Mouse (Mus musculus): ENCODE data around the gene Gm3625. TPM values are rescaled to one million over a fixed set of nuclear protein-coding genes. Genes with fewer than 3 reads are reported as not detected.

Gene Gm3625
- not detected in 3 replicates for total RNA-seq (2017)

DNA sequence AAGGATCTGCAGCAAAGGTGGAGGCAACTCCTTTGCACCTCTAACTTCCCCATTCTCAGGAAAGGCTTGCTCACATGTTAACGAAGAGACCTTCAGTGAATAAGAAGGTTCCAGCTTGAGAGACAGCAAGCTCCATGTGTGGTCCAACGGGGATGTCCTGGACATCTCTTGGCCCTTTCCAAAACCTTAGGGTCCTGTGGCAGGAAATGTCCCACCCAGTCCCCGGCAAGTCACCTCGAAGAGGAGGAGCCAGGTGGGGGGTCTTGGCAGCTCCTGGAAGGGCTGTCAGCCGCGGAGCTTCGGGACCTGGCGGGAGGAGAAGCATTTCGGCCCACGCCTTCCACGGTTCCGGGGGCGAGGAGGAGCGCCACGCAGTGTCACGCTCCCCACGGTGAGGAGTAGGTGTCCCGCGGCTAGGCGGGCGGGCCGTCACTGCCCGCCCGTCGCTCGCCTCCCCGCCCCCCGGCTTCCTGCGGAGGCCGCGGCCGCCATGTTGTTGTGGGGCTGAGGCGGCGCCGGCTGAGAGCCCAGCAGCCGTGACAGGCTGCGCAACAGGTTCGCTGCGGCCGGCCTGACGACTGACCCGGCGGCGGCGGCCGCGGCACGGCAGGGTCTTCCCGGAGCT, at the start of gene Gm3625, which contains the start of gene Itsn2:
Gm3625 (minus strand) TSS at position 387 of the 625 bp plus-strand sequence.
Itsn2 (plus strand) TSS at position 98 of the 625 bp plus-strand sequence.
- ATAC-seq (replicated peaks; ENCODE audit: insufficient number of reproducible peaks, low FRiP score, low TSS enrichment, poor library complexity, severe bottlenecking) = peak; percentile 55

DNA sequence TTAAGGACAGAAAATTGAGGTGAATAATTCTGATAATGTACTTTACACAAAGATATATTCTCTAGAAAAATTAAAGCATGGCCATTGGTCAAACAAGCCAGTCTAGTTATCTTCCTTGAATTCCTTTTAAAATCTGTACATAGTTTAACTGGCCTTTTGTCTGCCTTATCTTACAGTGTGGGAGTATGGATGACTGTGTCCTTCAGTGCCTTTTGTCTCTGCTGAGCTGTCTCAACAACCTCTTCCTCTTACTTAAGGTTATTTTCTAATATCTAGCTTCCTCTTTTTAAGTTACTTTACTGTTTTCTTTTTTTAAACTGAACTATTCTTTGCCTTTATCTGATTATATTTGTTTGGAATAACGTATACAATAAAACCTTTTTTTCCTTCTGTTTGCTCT, 48.0 kb upstream of the Gm3625 start:
- ATAC-seq (replicated peaks; ENCODE audit: insufficient number of reproducible peaks, low FRiP score, low TSS enrichment, poor library complexity, severe bottlenecking) = no peak

DNA sequence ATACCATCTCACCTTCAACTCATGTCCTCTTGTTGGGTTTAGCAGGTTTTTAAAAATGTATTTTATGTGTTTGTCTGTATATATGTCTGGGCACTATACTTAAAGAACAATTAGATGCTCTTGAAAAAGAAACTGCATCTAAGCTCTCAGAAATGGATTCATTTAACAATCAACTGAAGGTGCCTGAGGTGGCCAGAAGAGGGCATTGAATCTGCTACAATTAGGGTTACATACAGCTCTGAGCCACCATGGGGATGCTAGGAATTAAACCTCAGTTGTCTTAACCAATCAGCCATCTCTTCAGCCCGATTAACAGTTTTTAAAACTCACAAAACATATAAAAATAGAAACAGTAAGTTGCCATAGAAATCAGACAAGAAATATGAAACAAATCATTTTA, 45.7 kb upstream of the Gm3625 start:
- no peak for ATAC-seq (replicated peaks; ENCODE audit: insufficient number of reproducible peaks, low FRiP score, low TSS enrichment, poor library complexity, severe bottlenecking)

DNA sequence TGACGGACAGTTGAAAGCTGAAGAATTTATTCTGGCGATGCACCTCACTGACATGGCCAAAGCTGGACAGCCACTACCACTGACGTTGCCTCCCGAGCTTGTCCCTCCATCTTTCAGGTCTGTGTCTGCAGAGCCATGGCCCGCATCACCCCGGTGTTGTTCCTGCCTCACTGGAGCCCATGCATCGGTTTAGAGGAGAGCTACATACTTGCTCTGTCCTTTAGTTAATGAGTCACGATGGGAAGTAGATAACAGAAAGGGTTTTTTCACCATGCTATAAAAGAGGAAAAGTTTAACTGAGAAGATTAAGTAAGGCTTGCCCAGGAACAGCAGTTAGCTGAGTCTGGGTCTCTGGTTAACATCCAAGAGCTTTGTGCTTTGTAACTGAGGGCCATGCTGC, 40.2 kb upstream of the Gm3625 start:
- ATAC-seq (replicated peaks; ENCODE audit: insufficient number of reproducible peaks, low FRiP score, low TSS enrichment, poor library complexity, severe bottlenecking) = no peak

DNA sequence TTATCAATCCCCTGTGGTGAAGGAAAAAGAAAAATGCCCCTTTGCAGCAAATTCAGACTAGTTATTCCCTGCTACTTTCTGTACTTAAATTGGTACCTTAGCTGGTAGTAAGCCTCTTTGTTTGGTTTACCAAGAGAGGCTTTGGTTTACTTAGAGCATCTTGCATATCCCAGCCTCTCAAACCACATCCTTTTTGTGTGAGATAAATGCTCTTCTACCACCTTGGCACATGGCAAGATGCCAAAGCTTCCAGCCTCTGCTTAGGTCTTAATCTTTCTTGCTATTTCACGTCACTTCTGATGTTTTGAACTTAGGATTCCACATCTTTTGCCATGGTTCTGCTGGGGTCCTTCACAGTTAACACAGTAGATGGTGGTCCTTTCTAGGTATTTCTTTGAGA, 31.5 kb upstream of the Gm3625 start:
- ATAC-seq (replicated peaks; ENCODE audit: insufficient number of reproducible peaks, low FRiP score, low TSS enrichment, poor library complexity, severe bottlenecking) = no peak

DNA sequence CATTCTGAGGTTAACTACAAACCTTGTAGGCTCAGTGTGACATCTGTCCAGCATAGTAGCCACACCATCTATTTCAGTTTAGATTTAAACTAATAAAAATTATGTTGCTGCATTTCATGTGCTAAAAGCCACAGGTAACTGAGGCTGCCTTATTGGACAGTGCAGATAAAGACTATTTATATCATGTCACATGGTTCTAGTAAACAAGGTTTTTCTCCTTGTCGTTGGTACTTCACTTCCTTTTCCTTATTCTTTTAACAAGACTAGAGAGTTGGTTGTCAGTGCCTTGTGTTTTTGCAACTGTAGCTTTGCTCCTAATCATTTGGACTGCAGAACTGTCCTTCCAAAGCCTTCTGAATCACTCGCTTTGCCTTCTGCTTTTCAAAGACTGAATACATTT, 22.0 kb upstream of the Gm3625 start:
- ATAC-seq (replicated peaks; ENCODE audit: insufficient number of reproducible peaks, low FRiP score, low TSS enrichment, poor library complexity, severe bottlenecking) = no peak

DNA sequence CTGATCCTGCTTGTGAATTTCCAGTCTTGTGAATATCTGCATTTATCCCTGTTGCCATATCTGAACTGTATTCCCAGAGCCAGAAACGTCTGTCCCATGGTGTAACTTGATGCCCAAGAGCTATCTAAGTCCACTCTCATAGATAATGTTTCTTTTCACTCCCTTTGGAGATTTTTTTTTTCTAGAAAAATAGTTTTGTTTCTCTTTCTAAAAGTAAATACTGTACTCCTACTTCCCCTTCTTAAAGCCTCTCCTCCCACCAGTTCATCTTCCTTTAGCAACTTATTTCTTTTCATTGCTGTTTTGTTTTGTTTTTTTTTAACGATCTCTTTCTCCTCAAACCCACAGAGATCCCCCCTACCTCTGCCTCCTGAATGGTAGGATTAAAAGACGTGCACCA, 13.9 kb upstream of the Gm3625 start:
- no peak for ATAC-seq (replicated peaks; ENCODE audit: insufficient number of reproducible peaks, low FRiP score, low TSS enrichment, poor library complexity, severe bottlenecking)

DNA sequence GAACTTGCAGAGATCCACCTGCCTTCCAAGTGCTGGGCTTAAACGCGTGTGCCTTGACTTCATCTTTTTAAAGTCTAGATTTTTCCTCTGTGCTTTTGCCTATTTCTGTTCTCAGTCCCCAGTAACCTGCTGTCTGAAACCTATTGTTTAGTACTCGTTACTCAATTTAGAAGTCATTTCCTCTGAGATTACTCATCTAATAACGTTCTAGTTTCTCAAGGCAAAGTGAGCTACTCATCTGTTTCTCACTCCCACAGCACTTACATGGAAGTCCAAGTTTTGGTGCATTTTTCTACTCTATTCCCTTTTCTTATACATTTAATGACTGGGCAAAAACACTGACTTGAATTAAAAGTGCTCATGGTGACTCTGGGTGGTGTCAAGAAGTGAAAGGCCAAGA, 7.0 kb upstream of the Gm3625 start:
- no peak for ATAC-seq (replicated peaks; ENCODE audit: insufficient number of reproducible peaks, low FRiP score, low TSS enrichment, poor library complexity, severe bottlenecking)

DNA sequence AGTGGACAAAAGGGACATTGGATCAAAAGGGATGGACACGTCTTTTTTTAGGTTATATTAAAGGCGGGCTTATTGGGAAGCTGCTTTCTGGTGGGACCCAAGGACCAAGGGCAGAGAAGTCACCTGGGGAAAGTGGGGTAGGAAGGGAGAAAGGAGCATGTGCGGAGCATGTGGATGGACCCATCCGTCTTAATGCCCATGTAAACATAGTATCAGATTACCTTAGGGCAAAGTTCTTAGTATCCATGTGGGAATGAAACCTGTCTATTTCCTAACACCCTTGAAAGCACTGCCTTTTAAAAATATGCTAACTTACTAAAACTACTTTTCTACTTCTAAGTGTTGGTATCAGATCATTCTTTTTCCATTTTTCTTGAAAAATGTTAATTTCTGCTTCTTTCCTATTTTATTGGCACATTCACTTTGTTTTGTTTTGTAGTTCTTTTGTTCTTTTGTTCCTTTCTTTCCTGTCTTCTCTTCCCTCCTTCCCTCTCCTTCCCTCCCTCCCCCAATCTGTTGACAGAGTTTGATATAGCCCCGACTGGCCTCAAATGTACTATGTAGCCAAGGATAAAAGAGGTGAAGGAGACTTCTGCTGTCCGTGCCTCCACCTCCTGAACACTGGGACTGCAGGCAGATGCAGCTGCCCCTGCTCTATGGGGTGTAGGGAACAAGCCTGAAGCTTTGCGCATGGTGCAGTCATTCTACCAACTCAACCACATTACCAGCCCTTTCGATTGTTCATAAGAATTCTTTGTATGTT, 6.1 kb upstream of the Gm3625 start:
- ATAC-seq (replicated peaks; ENCODE audit: insufficient number of reproducible peaks, low FRiP score, low TSS enrichment, poor library complexity, severe bottlenecking) = no peak

DNA sequence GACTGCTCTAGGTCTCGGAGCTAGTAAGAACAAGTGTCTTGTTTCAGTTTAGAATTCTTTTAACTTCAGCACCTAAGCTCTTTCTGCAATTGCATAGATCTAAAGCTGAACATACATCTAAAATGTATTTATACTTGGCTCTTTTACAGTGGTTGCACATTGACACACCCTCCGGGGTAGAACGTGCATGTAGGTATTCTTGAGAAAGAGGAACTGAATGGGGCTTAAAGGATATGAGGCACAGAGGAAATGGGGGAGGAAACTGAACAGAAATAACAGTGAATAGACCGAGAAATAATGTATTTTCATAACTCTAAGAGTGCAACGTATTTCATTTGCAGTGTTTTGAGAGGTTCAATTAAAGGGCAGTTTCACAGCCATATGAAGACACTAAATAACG, 2.3 kb upstream of the Gm3625 start:
- ATAC-seq (replicated peaks; ENCODE audit: insufficient number of reproducible peaks, low FRiP score, low TSS enrichment, poor library complexity, severe bottlenecking) = peak; percentile 51

DNA sequence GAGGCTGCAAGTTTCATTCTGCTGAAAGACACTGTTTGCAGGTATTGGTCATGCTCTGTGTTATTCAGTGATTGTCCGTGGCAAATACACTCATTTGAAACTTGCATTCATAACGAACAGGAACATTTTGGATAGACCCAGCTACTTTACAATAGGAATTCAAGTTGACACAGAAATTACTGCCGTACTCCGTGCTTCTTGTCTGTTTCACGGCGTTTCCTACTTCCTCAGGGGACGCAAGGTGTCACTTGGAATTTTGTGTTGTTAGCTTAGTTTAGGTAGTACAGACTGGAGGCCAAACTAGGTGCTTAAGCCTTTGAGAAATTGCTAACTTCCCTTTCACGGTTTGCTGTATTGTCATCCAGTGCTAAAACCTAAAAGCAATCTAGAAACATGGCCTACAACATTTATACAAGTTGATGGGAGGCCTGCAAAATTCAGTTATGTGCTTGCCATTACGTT, 1.2 kb upstream of the Gm3625 start:
- no peak for ATAC-seq (replicated peaks; ENCODE audit: insufficient number of reproducible peaks, low FRiP score, low TSS enrichment, poor library complexity, severe bottlenecking)

DNA sequence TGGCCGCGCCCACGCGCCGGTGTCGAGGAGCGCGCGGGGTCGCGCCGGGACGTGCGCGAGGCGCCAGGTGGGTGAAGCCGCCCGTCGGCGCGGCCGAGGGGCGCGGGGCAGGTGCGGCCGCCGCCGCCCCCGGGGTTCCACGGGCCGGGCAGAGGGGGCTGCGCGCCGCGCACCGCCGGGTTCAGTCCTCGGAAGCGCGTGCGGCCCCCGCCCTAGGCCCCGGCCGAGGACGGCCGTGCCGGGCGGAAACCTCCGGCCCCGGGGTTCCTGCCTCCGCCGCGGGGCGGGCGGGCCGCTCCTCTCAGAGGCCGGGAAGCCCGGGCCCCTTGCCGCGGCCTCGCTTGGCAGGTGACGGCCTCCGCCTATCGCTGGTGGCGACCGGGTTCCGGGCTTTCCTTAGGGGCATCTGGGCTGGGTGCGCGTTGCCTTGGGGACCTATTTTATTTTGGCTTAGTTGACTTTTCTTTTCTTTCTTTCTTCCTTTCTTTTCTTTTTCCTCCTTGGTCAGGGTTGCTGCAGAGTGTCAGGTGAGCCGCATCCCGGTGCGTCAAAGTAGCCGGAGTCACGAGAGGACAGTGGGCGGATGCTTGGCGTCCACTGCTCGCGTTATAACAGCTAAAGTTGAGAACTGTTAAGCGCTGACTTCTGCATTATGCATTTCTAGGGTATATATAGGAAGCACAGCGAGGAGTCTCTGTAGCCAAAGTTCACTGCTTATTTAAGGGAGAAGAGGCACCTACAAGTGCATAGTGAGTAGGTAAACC, 621 bp upstream of the Gm3625 start:
- ATAC-seq (replicated peaks; ENCODE audit: insufficient number of reproducible peaks, low FRiP score, low TSS enrichment, poor library complexity, severe bottlenecking) = peak; percentile 73

DNA sequence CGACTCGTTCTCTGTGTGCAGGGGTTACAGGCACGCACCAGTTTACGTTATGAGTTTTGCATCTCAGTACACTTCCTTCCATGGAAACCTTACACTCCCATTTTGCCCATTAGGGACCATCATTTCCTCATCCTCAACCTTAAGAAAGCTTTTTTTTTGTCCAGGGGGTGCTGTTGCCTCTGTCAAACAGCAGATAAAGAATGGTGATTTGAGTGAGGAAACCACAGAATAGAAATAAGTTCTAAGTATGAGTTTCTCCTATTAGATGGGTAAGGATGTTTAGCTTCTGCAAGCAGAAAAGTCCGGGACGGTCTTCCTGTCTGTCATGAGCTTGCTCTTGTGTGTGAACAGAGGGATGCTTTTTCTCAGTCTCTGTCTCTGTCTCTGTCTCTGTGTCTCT, 702 bp downstream of the Gm3625 start:
- ATAC-seq (replicated peaks; ENCODE audit: insufficient number of reproducible peaks, low FRiP score, low TSS enrichment, poor library complexity, severe bottlenecking) = no peak

DNA sequence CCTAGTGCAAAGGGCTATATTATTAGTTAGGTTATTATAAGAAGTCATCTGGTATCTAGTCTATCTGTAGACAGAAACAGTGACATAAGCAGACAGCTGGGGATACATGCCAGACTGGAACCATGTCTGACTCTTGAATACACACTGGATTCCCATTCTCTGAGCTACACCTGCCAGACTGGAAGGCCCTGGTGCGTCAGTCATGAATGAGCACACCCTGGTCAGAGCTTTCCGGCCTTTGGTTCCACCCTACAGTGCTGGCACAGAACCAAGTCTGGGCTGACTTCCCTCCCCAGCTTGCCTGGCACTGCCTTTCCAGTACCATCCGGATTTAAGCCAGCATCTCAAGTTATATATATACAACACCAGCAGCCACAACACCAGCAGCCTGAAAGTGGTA, 4.1 kb downstream of the Gm3625 start:
- ATAC-seq (replicated peaks; ENCODE audit: insufficient number of reproducible peaks, low FRiP score, low TSS enrichment, poor library complexity, severe bottlenecking) = no peak

DNA sequence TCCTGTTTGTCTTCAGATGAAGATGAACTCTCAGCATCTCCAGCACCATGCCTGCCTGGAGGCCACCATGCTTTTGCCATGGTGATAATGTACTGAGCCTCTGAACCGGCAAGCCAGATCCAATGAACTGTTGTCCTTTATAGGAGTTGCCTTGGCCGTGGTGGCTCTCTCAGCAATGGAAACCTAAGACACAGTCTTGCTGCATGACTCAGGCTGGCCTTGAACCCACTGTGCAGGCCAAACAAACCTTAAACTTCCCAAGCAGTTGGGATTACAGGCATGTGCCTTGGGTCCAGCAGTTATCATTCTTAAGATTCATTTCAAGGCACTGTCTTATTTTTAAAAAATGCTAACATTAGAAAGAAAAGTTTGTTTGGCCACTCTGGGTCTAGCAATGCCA, 4.9 kb downstream of the Gm3625 start:
- no peak for ATAC-seq (replicated peaks; ENCODE audit: insufficient number of reproducible peaks, low FRiP score, low TSS enrichment, poor library complexity, severe bottlenecking)

DNA sequence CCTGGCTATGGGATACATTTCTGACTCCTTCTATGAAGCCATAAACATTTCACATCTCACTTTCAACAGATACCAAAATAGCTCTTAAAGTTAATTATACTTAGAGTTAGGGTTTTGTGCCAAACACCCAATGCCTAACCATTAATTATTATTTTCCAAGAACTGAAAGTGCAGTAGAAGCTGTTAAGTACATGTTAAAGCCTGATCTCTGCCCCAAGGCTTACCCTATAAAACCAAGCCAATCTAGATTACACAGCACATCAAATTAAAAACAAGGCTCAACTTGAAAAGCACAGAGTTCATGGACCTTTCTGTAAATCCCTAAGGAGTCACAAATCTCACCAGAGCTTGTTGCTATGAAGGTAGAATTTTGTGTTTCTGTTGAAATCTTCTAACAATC, 10.4 kb downstream of the Gm3625 start:
- no peak for ATAC-seq (replicated peaks; ENCODE audit: insufficient number of reproducible peaks, low FRiP score, low TSS enrichment, poor library complexity, severe bottlenecking)

DNA sequence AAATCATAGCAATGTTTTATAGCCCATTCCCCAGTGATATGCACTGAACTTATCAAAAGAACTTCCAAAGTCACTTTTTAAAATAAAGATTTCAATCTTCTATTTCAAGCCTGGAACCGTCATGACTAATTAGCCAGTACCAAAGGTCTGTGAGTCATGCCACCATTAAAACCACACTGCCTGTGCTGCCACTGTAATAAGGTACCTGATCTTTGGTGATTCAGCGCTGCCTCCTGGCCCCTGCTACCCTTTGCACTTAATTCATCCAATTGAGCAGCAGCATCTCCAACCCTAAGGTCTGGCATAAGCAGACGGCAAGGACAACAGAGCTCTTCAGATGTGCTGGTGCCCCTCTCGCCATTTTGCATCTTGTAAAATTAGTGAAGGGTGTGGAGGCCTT, 18.7 kb downstream of the Gm3625 start:
- ATAC-seq (replicated peaks; ENCODE audit: insufficient number of reproducible peaks, low FRiP score, low TSS enrichment, poor library complexity, severe bottlenecking) = no peak

DNA sequence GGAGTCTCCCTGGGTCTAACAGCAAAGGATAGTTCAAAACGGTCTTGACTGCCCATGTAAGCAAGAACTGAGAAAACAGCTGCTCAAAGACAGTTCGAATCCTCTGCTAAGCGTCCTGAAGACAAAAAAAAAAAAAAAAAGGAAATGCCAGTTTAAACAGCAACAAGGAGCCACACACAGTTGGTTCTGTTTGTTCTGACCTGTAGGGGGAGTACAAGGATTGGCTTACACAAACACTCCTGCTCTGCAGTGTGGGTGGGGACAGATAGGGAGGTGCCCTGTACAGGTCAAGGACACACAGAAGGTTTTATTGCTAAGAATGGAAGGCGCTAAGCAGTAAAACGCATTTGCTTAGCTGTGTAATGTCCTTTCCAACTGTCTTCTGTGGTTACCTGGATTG, 20.9 kb downstream of the Gm3625 start:
- peak; percentile 92 for ATAC-seq (replicated peaks; ENCODE audit: insufficient number of reproducible peaks, low FRiP score, low TSS enrichment, poor library complexity, severe bottlenecking)

DNA sequence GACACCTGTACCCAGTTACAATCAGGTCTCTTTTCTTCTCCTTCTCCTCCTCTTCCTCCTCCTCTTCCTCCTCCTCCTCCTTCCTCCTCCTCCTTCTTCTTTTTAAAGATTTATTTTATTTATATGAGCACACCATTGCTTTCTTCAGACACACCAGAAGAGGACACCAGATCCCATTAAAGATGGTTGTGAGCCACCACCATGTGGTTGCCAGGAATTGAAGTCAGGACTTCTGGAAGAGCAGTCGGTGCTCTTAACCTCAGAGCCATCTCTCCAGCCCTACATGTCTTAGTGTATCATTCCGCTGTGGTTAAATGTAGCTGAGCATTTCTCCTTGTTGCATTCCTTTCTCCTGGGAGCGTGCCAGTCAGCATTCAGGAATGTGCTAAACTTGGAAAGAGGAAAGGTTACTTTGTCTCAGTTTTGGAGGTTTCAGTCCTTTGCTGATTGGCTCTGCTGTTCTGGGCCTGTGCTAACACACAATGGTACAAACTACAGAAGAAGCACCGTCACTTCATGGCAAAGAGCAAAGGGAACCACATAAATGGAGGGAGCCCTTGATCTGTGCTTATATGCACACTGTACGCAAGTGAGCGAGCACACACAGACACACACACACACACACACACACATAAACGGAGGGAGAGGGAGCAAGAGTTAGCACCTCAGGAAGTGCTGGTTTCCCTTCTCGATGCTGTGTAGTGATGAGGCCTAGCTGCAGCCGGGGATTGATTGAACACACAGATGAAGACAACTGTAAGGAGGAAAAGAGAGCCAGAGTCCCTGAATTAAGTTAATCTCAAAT, 34.0 kb downstream of the Gm3625 start:
- no peak for ATAC-seq (replicated peaks; ENCODE audit: insufficient number of reproducible peaks, low FRiP score, low TSS enrichment, poor library complexity, severe bottlenecking)

Measured in monocyte, adult 5-6 weeks (primary cell).